In the genomic region with DNA sequence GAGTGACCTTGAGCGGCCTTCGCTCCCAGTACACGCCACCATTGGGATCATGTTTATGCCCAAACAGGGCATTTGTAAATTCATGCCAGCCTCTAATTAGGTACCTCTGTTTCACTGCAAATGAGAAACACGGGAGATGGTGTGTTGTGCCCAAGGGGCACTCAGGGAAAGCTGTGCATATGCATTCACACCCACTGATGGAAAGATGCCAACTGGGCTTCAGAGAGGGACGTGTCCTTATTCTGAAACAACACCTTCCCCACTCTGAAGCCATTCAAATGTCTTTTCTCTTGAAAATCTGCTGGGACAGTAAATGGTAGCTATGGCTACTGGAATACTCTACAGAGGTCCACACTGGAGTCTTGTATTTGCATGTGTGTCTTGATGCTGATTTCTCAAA, we compare ENCODE assay signal across 27 mouse cellular contexts. TPM values are rescaled to one million over a fixed set of nuclear protein-coding genes. Genes with fewer than 3 reads are reported as not detected.
"Had no signal": no experiment of that assay in that cellular context is flagged by ENCODE, and none has a peak within 500 bp of the region (broad histone marks: within the 10 kb centered on the region; RNA-seq: fewer than 3 reads in every experiment).

No protein-coding gene starts in this region.

- H3K4me1 ChIP-seq: heart, embryonic 12.5 days; liver, embryonic 13.5 days; liver, embryonic 15.5 days had no signal

- DNase-seq: gastrocnemius, adult 2 months; gastrocnemius, postnatal 10 days; gastrocnemius, postnatal 25 days; heart, adult 18-20 months; heart, postnatal 10 days; heart, postnatal 4 days; kidney, adult 18-20 months; kidney, adult 8-10 months; kidney, postnatal 10 days; kidney, postnatal 25 days; kidney, postnatal 4 days; liver; liver, embryonic 13.5 days had no signal

- H3K4me3 ChIP-seq: gastrocnemius, adult 2 months; heart, embryonic 10.5 days; heart, embryonic 12.5 days; hindbrain, embryonic 10.5 days; hindbrain, embryonic 12.5 days; hindbrain, embryonic 15.5 days; intestine, embryonic 15.5 days; layer of hippocampus, adult 2 months; left cerebral cortex, adult 2 months; limb, embryonic 10.5 days; limb, embryonic 12.5 days; liver, embryonic 13.5 days; liver, embryonic 15.5 days had no signal

- H3K9ac ChIP-seq: heart, embryonic 12.5 days; hindbrain, embryonic 12.5 days; hindbrain, embryonic 15.5 days; intestine, embryonic 15.5 days; limb, embryonic 12.5 days; liver, embryonic 13.5 days; liver, embryonic 15.5 days had no signal

- ATAC-seq: inflammation-experienced regulatory T-cells, adult 6 months; intestine, embryonic 15.5 days; intestine, postnatal 0 days had no signal

- H3K27me3 ChIP-seq: heart, embryonic 12.5 days; hindbrain, embryonic 12.5 days; hindbrain, embryonic 15.5 days; intestine, embryonic 15.5 days; limb, embryonic 12.5 days; liver, embryonic 13.5 days; liver, embryonic 15.5 days had no signal

- H3K27ac ChIP-seq: gastrocnemius, adult 2 months; heart, embryonic 10.5 days; hindbrain, embryonic 10.5 days; hindbrain, embryonic 12.5 days; hindbrain, embryonic 15.5 days; intestine, embryonic 15.5 days; layer of hippocampus, adult 2 months; left cerebral cortex, adult 2 months; limb, embryonic 10.5 days; limb, embryonic 12.5 days; liver, embryonic 13.5 days; liver, embryonic 15.5 days had no signal

- H3K9me3 ChIP-seq: heart, embryonic 10.5 days; heart, embryonic 12.5 days; hindbrain, embryonic 10.5 days; hindbrain, embryonic 12.5 days; hindbrain, embryonic 15.5 days; intestine, embryonic 15.5 days; limb, embryonic 10.5 days; limb, embryonic 12.5 days; liver, embryonic 13.5 days; liver, embryonic 15.5 days had no signal

- H3K36me3 ChIP-seq: hindbrain, embryonic 10.5 days; hindbrain, embryonic 12.5 days; intestine, embryonic 15.5 days; limb, embryonic 10.5 days; liver, embryonic 13.5 days; liver, embryonic 15.5 days had no signal

- H3K4me2 ChIP-seq: heart, embryonic 12.5 days; hindbrain, embryonic 12.5 days; hindbrain, embryonic 15.5 days; intestine, embryonic 15.5 days; limb, embryonic 12.5 days; liver, embryonic 11.5 days; liver, embryonic 13.5 days; liver, embryonic 15.5 days had no signal

RNA-seq across cellular contexts. Expression of gene Myog, which starts 28.5 kb away (rescaled TPM):
- polyA plus RNA-seq: hindbrain, embryonic 15.5 days; inflammation-experienced regulatory T-cells, adult 6 months had no signal
